Mouse (Mus musculus): ENCODE measurements around the gene Tnrc6b.

The Tnrc6b gene

GRCm38 (mm10) chr15:80710608-80711363 is at the start of gene Tnrc6b:
Gene Tnrc6b (plus strand): TSS chr15:80711313.
- peak; percentile 98 for DNase-seq (ENCODE audit: low spot score)

- DNase-seq (ENCODE audit: low spot score), result no peak
Observed at GRCm38 (mm10) chr15:80664444-80664843, 46.7 kb upstream of the Tnrc6b start.

GRCm38 (mm10) chr15:80671295-80672252 is 39.5 kb upstream of the Tnrc6b start, which contains the start of gene Fam83f:
Gene Fam83f (plus strand): TSS chr15:80671847.
- DNase-seq (ENCODE audit: low spot score), result peak; percentile 61

GRCm38 (mm10) chr15:80672810-80673209 is 38.3 kb upstream of the Tnrc6b start:
- DNase-seq (ENCODE audit: low spot score), result no peak

GRCm38 (mm10) chr15:80673337-80674095 is 37.6 kb upstream of the Tnrc6b start:
- DNase-seq (ENCODE audit: low spot score), result no peak

- DNase-seq (ENCODE audit: low spot score), result no peak
Observed at GRCm38 (mm10) chr15:80674700-80675099, 36.4 kb upstream of the Tnrc6b start.

- DNase-seq (ENCODE audit: low spot score), result no peak
Observed at GRCm38 (mm10) chr15:80679515-80680215, 31.4 kb upstream of the Tnrc6b start.

- DNase-seq (ENCODE audit: low spot score), result no peak
Observed at GRCm38 (mm10) chr15:80680347-80681030, 30.6 kb upstream of the Tnrc6b start.

- no peak for DNase-seq (ENCODE audit: low spot score)
Observed at GRCm38 (mm10) chr15:80681466-80681881, 29.6 kb upstream of the Tnrc6b start.

- no peak for DNase-seq (ENCODE audit: low spot score)
Observed at GRCm38 (mm10) chr15:80682343-80682742, 28.8 kb upstream of the Tnrc6b start.

- no peak for DNase-seq (ENCODE audit: low spot score)
Observed at GRCm38 (mm10) chr15:80683151-80683550, 28.0 kb upstream of the Tnrc6b start.

- peak; percentile 31 for DNase-seq (ENCODE audit: low spot score)
Observed at GRCm38 (mm10) chr15:80683990-80684389, 27.1 kb upstream of the Tnrc6b start.

- peak; percentile 51 for DNase-seq (ENCODE audit: low spot score)
Observed at GRCm38 (mm10) chr15:80684786-80685602, 26.1 kb upstream of the Tnrc6b start.

GRCm38 (mm10) chr15:80685603-80685895 is 25.6 kb upstream of the Tnrc6b start:
- peak; percentile 73 for DNase-seq (ENCODE audit: low spot score)

- DNase-seq (ENCODE audit: low spot score), result no peak
Observed at GRCm38 (mm10) chr15:80688536-80688935, 22.6 kb upstream of the Tnrc6b start.

- peak; percentile 39 for DNase-seq (ENCODE audit: low spot score)
Observed at GRCm38 (mm10) chr15:80693492-80693891, 17.6 kb upstream of the Tnrc6b start.

GRCm38 (mm10) chr15:80694125-80694910 is 16.8 kb upstream of the Tnrc6b start:
- DNase-seq (ENCODE audit: low spot score), result peak; percentile 91

GRCm38 (mm10) chr15:80697564-80697963 is 13.5 kb upstream of the Tnrc6b start:
- DNase-seq (ENCODE audit: low spot score), result no peak
